Mouse (Mus musculus): ENCODE results near the gene Myo18b.

The Myo18b gene

GRCm38 (mm10) chr5:112665661-112666060 lies 230.5 kb downstream of the Myo18b start:
- DNase-seq = no peak

GRCm38 (mm10) chr5:112663701-112664100 lies 232.5 kb downstream of the Myo18b start:
- DNase-seq = no peak

GRCm38 (mm10) chr5:112660924-112661431 lies 235.2 kb downstream of the Myo18b start:
- no peak for DNase-seq

GRCm38 (mm10) chr5:112659295-112659694 lies 236.9 kb downstream of the Myo18b start:
- no peak for DNase-seq

- DNase-seq = no peak
Measured at GRCm38 (mm10) chr5:112656811-112657210, 239.4 kb downstream of the Myo18b start.

GRCm38 (mm10) chr5:112655986-112656541 lies 240.1 kb downstream of the Myo18b start:
- no peak for DNase-seq

GRCm38 (mm10) chr5:112655529-112655928 lies 240.6 kb downstream of the Myo18b start:
- no peak for DNase-seq

GRCm38 (mm10) chr5:112652036-112652435 lies 244.1 kb downstream of the Myo18b start:
- no peak for DNase-seq

GRCm38 (mm10) chr5:112649164-112649702 lies 246.9 kb downstream of the Myo18b start:
- DNase-seq = no peak

GRCm38 (mm10) chr5:112646871-112647270 lies 249.3 kb downstream of the Myo18b start:
- no peak for DNase-seq

- no peak for DNase-seq
Measured at GRCm38 (mm10) chr5:112645535-112645934, 250.6 kb downstream of the Myo18b start.

GRCm38 (mm10) chr5:112643533-112644272 lies 252.5 kb downstream of the Myo18b start:
- peak; percentile 50 for DNase-seq

- peak; percentile 29 for DNase-seq
Measured at GRCm38 (mm10) chr5:112642731-112643130, 253.4 kb downstream of the Myo18b start.

- DNase-seq = no peak
Measured at GRCm38 (mm10) chr5:112641770-112642169, 254.4 kb downstream of the Myo18b start.

- no peak for DNase-seq
Measured at GRCm38 (mm10) chr5:112641131-112641530, 255.0 kb downstream of the Myo18b start.

- DNase-seq = no peak
Measured at GRCm38 (mm10) chr5:112640651-112641050, 255.5 kb downstream of the Myo18b start.

All from lung, postnatal 14 days (tissue).